18 mouse cellular contexts compared by ENCODE assay signal in the genomic region with DNA sequence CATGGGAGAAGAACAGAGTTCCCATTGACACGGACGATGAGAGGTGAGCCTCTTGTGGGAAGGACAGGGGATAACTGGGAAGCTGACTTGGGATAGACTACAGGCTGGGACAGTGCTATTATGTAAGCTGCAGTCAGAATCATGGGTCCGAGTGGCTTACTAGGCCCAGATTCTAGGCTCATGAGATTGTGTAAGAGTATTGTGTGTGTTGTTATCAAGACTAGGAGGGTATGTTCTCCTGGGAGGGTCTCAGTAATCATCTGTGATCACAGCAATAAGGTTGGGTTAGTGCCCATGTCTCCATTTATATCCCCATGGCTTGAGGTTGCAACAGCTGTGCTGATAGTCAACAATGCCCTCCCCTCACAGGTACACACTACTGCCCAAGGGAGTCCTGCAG. TPM values are rescaled to one million over a fixed set of nuclear protein-coding genes. Genes with fewer than 3 reads are reported as not detected.
DNase-seq lines count a peak whose midpoint lies in the region; ATAC-seq and TF ChIP-seq lines count a peak whose summit lies in the region.
"Had no signal": no experiment of that assay in that cellular context is flagged by ENCODE, and none has a peak within 500 bp of the region (broad histone marks: within the 10 kb centered on the region; RNA-seq: fewer than 3 reads in every experiment).

No protein-coding gene starts in this region.

- peaks cover 88% of the 10 kb centered on the region for H3K36me3 ChIP-seq in embryonic facial prominence, embryonic 10.5 days (replicated peaks)
- H3K36me3 ChIP-seq in forebrain, embryonic 15.5 days = peaks cover 7% of the 10 kb centered on the region
- H3K36me3 ChIP-seq in hindbrain, postnatal 0 days (ENCODE audit: insufficient read depth, low read length) = peaks cover 10% of the 10 kb centered on the region; the same call in 1 of the 2 replicates
- H3K36me3 ChIP-seq in midbrain, postnatal 0 days (ENCODE audit: insufficient read depth, low read length) = peaks cover 15% of the 10 kb centered on the region

- no peak overlapping the region for H3K9ac ChIP-seq in forebrain, embryonic 15.5 days (replicated peaks)
- no peak overlapping the region for H3K9ac ChIP-seq in hindbrain, postnatal 0 days (replicated peaks; ENCODE audit: low read length)
- no peak overlapping the region for H3K9ac ChIP-seq in midbrain, postnatal 0 days (replicated peaks; ENCODE audit: low read length, poor library complexity, severe bottlenecking)
- H3K9ac ChIP-seq: liver, embryonic 14.5 days had no signal

- no peak overlapping the region for H3K4me3 ChIP-seq in embryonic facial prominence, embryonic 10.5 days
- H3K4me3 ChIP-seq in forebrain, embryonic 15.5 days = no peak overlapping the region
- no peak overlapping the region for H3K4me3 ChIP-seq in hindbrain, postnatal 0 days (ENCODE audit: low read length)
- H3K4me3 ChIP-seq in midbrain, postnatal 0 days (ENCODE audit: low read depth, low read length) = no peak overlapping the region
- H3K4me3 ChIP-seq: embryonic facial prominence, embryonic 13.5 days had no signal

- H3K27ac ChIP-seq in embryonic facial prominence, embryonic 10.5 days (replicated peaks) = peak overlapping the region; percentile 88
- H3K27ac ChIP-seq in forebrain, embryonic 15.5 days (replicated peaks) = peak overlapping the region; percentile 93
- peak overlapping the region; percentile 62; the same call in 1 of the 2 replicates for H3K27ac ChIP-seq in hindbrain, postnatal 0 days
- peak overlapping the region; percentile 44; the same call in 1 of the 2 replicates for H3K27ac ChIP-seq in midbrain, postnatal 0 days (ENCODE audit: low read depth, low read length)
- H3K27ac ChIP-seq: embryonic facial prominence, embryonic 13.5 days; liver, embryonic 14.5 days had no signal

- TF ChIP-seq CTCF in hindbrain, postnatal 0 days (IDR thresholded peaks at IDR 0.05; ENCODE audit: low read depth) = no peak
- TF ChIP-seq CTCF in midbrain, postnatal 0 days (IDR thresholded peaks at IDR 0.05) = no peak

- peaks cover 8% of the 10 kb centered on the region; the same call in 1 of the 2 replicates for H3K27me3 ChIP-seq in embryonic facial prominence, embryonic 10.5 days (replicated peaks; ENCODE audit: low read depth, poor library complexity, severe bottlenecking)
- no peaks in the 10 kb centered on the region for H3K27me3 ChIP-seq in forebrain, embryonic 15.5 days
- no peaks in the 10 kb centered on the region for H3K27me3 ChIP-seq in hindbrain, postnatal 0 days (ENCODE audit: insufficient read depth, low read length)
- no peaks in the 10 kb centered on the region for H3K27me3 ChIP-seq in midbrain, postnatal 0 days (ENCODE audit: insufficient read depth, low read length)
- H3K27me3 ChIP-seq: embryonic facial prominence, embryonic 13.5 days had no signal

- H3K4me2 ChIP-seq in forebrain, embryonic 15.5 days (replicated peaks) = no peak overlapping the region
- H3K4me2 ChIP-seq in hindbrain, postnatal 0 days (ENCODE audit: low read depth, low read length) = no peak overlapping the region
- no peak overlapping the region for H3K4me2 ChIP-seq in midbrain, postnatal 0 days (ENCODE audit: low read depth, low read length, poor library complexity, severe bottlenecking)

- H3K9me3 ChIP-seq in embryonic facial prominence, embryonic 10.5 days = no peaks in the 10 kb centered on the region
- H3K9me3 ChIP-seq in forebrain, embryonic 15.5 days = no peaks in the 10 kb centered on the region
- no peaks in the 10 kb centered on the region for H3K9me3 ChIP-seq in hindbrain, postnatal 0 days (ENCODE audit: low read length)
- H3K9me3 ChIP-seq in midbrain, postnatal 0 days (ENCODE audit: low read length) = no peaks in the 10 kb centered on the region
- H3K9me3 ChIP-seq: embryonic facial prominence, embryonic 13.5 days; heart, embryonic 10.5 days had no signal

- H3K4me1 ChIP-seq in embryonic facial prominence, embryonic 10.5 days = peaks cover 98% of the 10 kb centered on the region
- peaks cover 63% of the 10 kb centered on the region for H3K4me1 ChIP-seq in forebrain, embryonic 15.5 days
- H3K4me1 ChIP-seq in hindbrain, postnatal 0 days (ENCODE audit: insufficient read depth, low read length) = peaks cover 26% of the 10 kb centered on the region
- peaks cover 14% of the 10 kb centered on the region for H3K4me1 ChIP-seq in midbrain, postnatal 0 days (ENCODE audit: insufficient read depth, low read length)

- 59% methylated on average over 3 of the region's 3 CpGs for WGBS in embryonic facial prominence, embryonic 10.5 days
- WGBS in forebrain, embryonic 15.5 days = 59% methylated on average over 3 of the region's 3 CpGs
- WGBS in hindbrain, postnatal 0 days = 55% methylated on average over 3 of the region's 3 CpGs
- WGBS in midbrain, postnatal 0 days = 42% methylated on average over 3 of the region's 3 CpGs

- no peak for DNase-seq in embryonic facial prominence, embryonic 10.5 days (ENCODE audit: low spot score)
- no peak for DNase-seq in hindbrain, postnatal 0 days (ENCODE audit: low spot score)
- DNase-seq in midbrain, postnatal 0 days (ENCODE audit: low spot score) = no peak
- no peak for DNase-seq in embryo, embryonic 10.5 days (ENCODE audit: low spot score)
- DNase-seq in adrenal gland, postnatal 4 days (ENCODE audit: low spot score in 2 of 2) = no peak
- DNase-seq: cerebellum, adult 11 months; cerebellum, postnatal 25 days; heart, postnatal 14 days; kidney, postnatal 14 days; lung, postnatal 10 days; right cerebral cortex, adult 18-20 months; thymus, postnatal 25 days had no signal

- no peak for ATAC-seq in forebrain, embryonic 15.5 days (replicated peaks)
- ATAC-seq in hindbrain, postnatal 0 days = no peak
- ATAC-seq in midbrain, postnatal 0 days (ENCODE audit: low FRiP score) = no peak
- no peak for ATAC-seq in granulocyte monocyte progenitor cell, adult 5-6 weeks (replicated peaks; ENCODE audit: poor library complexity, severe bottlenecking)
- ATAC-seq: intestine, embryonic 16.5 days had no signal

RNA-seq across cellular contexts. Expression of a gene that starts 17.7 kb away (rescaled TPM):
- polyA plus RNA-seq in embryonic facial prominence, embryonic 10.5 days (2016; fragmentation: Nextera tagmentation; extraction: Ambion mirVana) = 8.2 and 8.3 TPM in 2 replicates
- 4.9 and 5.1 TPM in 2 replicates for polyA plus RNA-seq in forebrain, embryonic 15.5 days (2015; fragmentation: Nextera tagmentation; extraction: Ambion mirVana)
- total RNA-seq in hindbrain, postnatal 0 days (2014; rRNA removed) = 2.6 and 6.7 TPM in 2 replicates
- 5.9 and 6.3 TPM in 2 replicates for polyA plus RNA-seq in hindbrain, postnatal 0 days (2015; fragmentation: Nextera tagmentation; extraction: Ambion mirVana)
- 7.5 and 8.0 TPM in 2 replicates for total RNA-seq in midbrain, postnatal 0 days (2014; rRNA removed)
- polyA plus RNA-seq in midbrain, postnatal 0 days (2015; fragmentation: Nextera tagmentation; extraction: Ambion mirVana) = 7.0 and 7.7 TPM in 2 replicates
- total RNA-seq in granulocyte monocyte progenitor cell, adult 5-6 weeks (2014; fragmentation: Nextera tagmentation) = 2.1 and 8.0 TPM in 2 replicates
- 1.4 and 2.2 TPM in 2 replicates for total RNA-seq in granulocyte monocyte progenitor cell, adult 5-6 weeks (2017)
- 10 to 100 TPM; 23.2 to 27.0 TPM for total RNA-seq in adrenal gland, postnatal 4 days (2021)

RNA-seq across cellular contexts. Expression of a gene that starts 36.5 kb away (rescaled TPM):
- 167 and 281 TPM in 2 replicates for polyA plus RNA-seq in embryonic facial prominence, embryonic 10.5 days (2016; fragmentation: Nextera tagmentation; extraction: Ambion mirVana)
- polyA plus RNA-seq in forebrain, embryonic 15.5 days (2015; fragmentation: Nextera tagmentation; extraction: Ambion mirVana) = 9.6 and 9.8 TPM in 2 replicates
- total RNA-seq in hindbrain, postnatal 0 days (2014; rRNA removed) = 2.3 and 6.3 TPM in 2 replicates
- polyA plus RNA-seq in hindbrain, postnatal 0 days (2015; fragmentation: Nextera tagmentation; extraction: Ambion mirVana) = 5.2 and 6.2 TPM in 2 replicates
- total RNA-seq in midbrain, postnatal 0 days (2014; rRNA removed) = 5.3 and 7.7 TPM in 2 replicates
- 6.4 and 6.6 TPM in 2 replicates for polyA plus RNA-seq in midbrain, postnatal 0 days (2015; fragmentation: Nextera tagmentation; extraction: Ambion mirVana)
- not detected in 2 replicates for total RNA-seq in granulocyte monocyte progenitor cell, adult 5-6 weeks (2014; fragmentation: Nextera tagmentation)
- total RNA-seq in granulocyte monocyte progenitor cell, adult 5-6 weeks (2017) = not detected in 2 replicates
- total RNA-seq in adrenal gland, postnatal 4 days (2021) = 1 to 10 TPM; 2.2 to 3.6 TPM
